Mouse (Mus musculus) liver, embryonic 14.5 days (tissue): ENCODE measurements at regions not wholly inside any gene's neighbourhood (a gene's known extent, or its start where the extent isn't known, plus 50 kb on each side); places are given as distances from the start of the nearest gene placed in this dataset.

ENCODE experiments used
- CTCF ChIP-seq: IDR thresholded peaks from 2 replicates; pipeline ENCODE4 v1.5.1; 2016; ENCODE audit warnings: antibody characterized with exemption, low read depth, control low read depth
- EP300 ChIP-seq: IDR thresholded peaks from 2 replicates; pipeline ENCODE4 v1.6.1; 2016; ENCODE audit warnings: antibody characterized with exemption, low read depth

DNA sequence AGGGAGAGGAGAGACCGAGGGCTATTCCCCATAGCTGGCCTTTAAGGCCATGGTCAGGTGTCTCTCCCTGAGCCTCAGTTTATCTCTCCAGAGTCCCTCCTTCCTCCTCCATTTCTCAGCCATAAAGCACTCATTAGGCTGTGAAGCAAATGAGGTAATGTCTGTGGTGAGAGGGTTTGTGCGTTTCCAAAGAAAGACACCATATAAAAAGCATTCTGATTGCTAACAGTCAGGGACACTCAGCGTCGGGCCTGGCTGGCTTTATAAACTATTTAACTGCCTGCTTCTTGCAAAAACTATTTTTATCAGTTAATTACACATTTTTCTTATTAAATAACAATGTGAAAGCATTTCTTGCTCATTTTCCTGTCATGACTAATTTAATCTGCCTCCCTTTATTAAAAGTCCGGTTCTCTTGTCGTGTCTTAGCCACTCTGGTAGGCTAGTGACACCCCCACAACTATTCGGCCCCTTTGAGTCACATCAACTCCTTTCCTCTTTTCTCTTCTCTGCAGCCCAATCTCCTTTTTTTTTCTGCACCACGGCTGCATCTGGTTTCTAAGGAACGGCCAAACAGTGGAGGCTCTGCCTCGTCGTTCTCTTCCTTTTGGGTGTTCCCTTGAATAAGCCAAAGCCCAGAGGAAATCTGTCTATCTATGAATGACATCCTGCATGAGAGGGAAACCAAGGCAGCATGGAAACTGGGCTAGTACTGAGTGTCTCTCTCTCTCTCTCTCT is 114.6 kb upstream of the Lmo4 start:
- TF ChIP-seq CTCF (no peak), EP300 (no peak)
